Mouse (Mus musculus) limb, embryonic 14.5 days (tissue): ENCODE measurements around the gene Zxdb. TPM values are rescaled to one million over a fixed set of nuclear protein-coding genes. Genes with fewer than 3 reads are reported as not detected.

ENCODE experiments used
- ATAC-seq: fragments of 200-750 bp; cut with Nextera tagmentation; 2 replicates; pipeline ENCODE4 v1.8.0; 2017; ENCODE audit warnings: low read depth, moderate number of reproducible peaks, moderate TSS enrichment; ENCODE audit not compliant: low FRiP score
- DNase-seq: peaks from one replicate; pipeline ENCODE4 v3.0.0-alpha.2; 2015; ENCODE audit warnings: low spot score
- H3K27ac ChIP-seq: fragments of 300-500 bp; sonication (generic); replicated peaks from 2 replicates; pipeline ENCODE4 v1.5.1; 2014; ENCODE audit warnings: low read depth, mild to moderate bottlenecking, low read length, moderate library complexity, mixed read lengths
- H3K27me3 ChIP-seq: fragments of 300-500 bp; sonication (generic); 2 replicates; pipeline ENCODE4 v1.6.1; 2014; ENCODE audit warnings: low read length, mixed read lengths; ENCODE audit not compliant: control insufficient read depth, insufficient read depth
- H3K36me3 ChIP-seq: fragments of 300-500 bp; sonication (generic); 2 replicates; pipeline ENCODE4 v1.6.1; 2014; ENCODE audit warnings: mild to moderate bottlenecking, low read length, moderate library complexity, mixed read lengths; ENCODE audit not compliant: control insufficient read depth, insufficient read depth
- H3K4me1 ChIP-seq: fragments of 300-500 bp; sonication (generic); 2 replicates; pipeline ENCODE4 v1.6.1; 2014; ENCODE audit warnings: antibody characterized with exemption, low read length, mixed read lengths; ENCODE audit not compliant: control insufficient read depth, insufficient read depth
- H3K4me2 ChIP-seq: fragments of 300-500 bp; sonication (generic); replicated peaks from 2 replicates; pipeline ENCODE4 v1.6.1; 2014; ENCODE audit warnings: low read depth, mild to moderate bottlenecking, low read length, moderate library complexity; ENCODE audit not compliant: severe bottlenecking
- H3K4me3 ChIP-seq: fragments of 300-500 bp; sonication (generic); replicated peaks from 2 replicates; pipeline ENCODE4 v1.5.1; 2014; ENCODE audit warnings: low read length
- H3K9ac ChIP-seq: fragments of 300-500 bp; sonication (generic); 2 replicates; pipeline ENCODE4 v1.6.1; 2014; ENCODE audit warnings: mild to moderate bottlenecking, low read depth, low read length, moderate library complexity; ENCODE audit not compliant: severe bottlenecking
- H3K9me3 ChIP-seq: fragments of 300-500 bp; sonication (generic); 2 replicates; pipeline ENCODE4 v1.6.1; 2016; ENCODE audit warnings: low read length; ENCODE audit not compliant: control insufficient read depth
- POLR2A ChIP-seq: fragments of 200-500 bp; IDR thresholded peaks from 2 replicates; pipeline ENCODE4 v1.8.0; 2012; ENCODE audit warnings: inconsistent platforms, mild to moderate bottlenecking, moderate library complexity, borderline replicate concordance; ENCODE audit not compliant: insufficient read depth, insufficient read length; ENCODE audit errors: extremely low read depth
- WGBS: fragments of 180-500 bp; shearing (Covaris S2); extraction: QIAGEN DNeasy Blood & Tissue Kit; methylation state at CpG from one replicate; pipeline ENCODE4 v1.1.7; 2014; 5-methylcytosine and 5-hydroxymethylcytosine counted together
- polyA plus RNA-seq, 2 experiments: library from polyadenylated mRNA; depleted of rRNA in 1 of 2; stranded (reverse) in 1 of 2; unstranded in 1 of 2; fragments of >200 nt; fragmentation: Nextera tagmentation in 1 of 2; extraction: Ambion mirVana in 1 of 2; gene quantifications; 2 replicates each; pipeline versions ENCODE4 v1.2.1 to v1.2.3; 2012 to 2014

Zxdb gene
- polyA plus RNA-seq, 2 experiments, result 2.7 to 5.2 TPM

- no peak overlapping the region for H3K27ac ChIP-seq
- no peak for TF ChIP-seq POLR2A
- 0 out of 2 replicates have a peak, but pooled peaks cover 2% of the 10 kb centered on the region for H3K36me3 ChIP-seq
- H3K9ac ChIP-seq, result no peak overlapping the region
- no peak overlapping the region for H3K4me2 ChIP-seq
- no peak overlapping the region for H3K4me3 ChIP-seq
- ATAC-seq (no peak), DNase-seq (no peak)
- no peaks in the 10 kb centered on the region for H3K9me3 ChIP-seq
- H3K4me1 ChIP-seq, result no peaks in the 10 kb centered on the region
- H3K27me3 ChIP-seq, result no peaks in the 10 kb centered on the region
Measured at GRCm38 (mm10) chrX:94731596-94731995, 7.2 kb downstream of the Zxdb start.

GRCm38 (mm10) chrX:94753733-94754132 lies 29.4 kb downstream of the Zxdb start:
- DNase-seq (no peak), ATAC-seq (no peak)
- 86% methylated on average over 5 of the region's 5 CpGs for WGBS
- no peaks in the 10 kb centered on the region for H3K36me3 ChIP-seq
- H3K4me3 ChIP-seq, result no peak overlapping the region
- no peaks in the 10 kb centered on the region for H3K9me3 ChIP-seq
- no peak overlapping the region for H3K9ac ChIP-seq
- H3K4me1 ChIP-seq, result no peaks in the 10 kb centered on the region
- H3K4me2 ChIP-seq, result no peak overlapping the region
- TF ChIP-seq POLR2A, result no peak
- no peaks in the 10 kb centered on the region for H3K27me3 ChIP-seq
- H3K27ac ChIP-seq, result no peak overlapping the region

GRCm38 (mm10) chrX:94759959-94760358 lies 35.6 kb downstream of the Zxdb start:
- Histone ChIP-seq H3K4me2 (no peak overlapping the region), H3K27me3 (no peaks in the 10 kb centered on the region), H3K9me3 (no peaks in the 10 kb centered on the region), H3K4me1 (no peaks in the 10 kb centered on the region), H3K4me3 (no peak overlapping the region), H3K9ac (no peak overlapping the region), H3K27ac (no peak overlapping the region), H3K36me3 (no peaks in the 10 kb centered on the region)
- WGBS, result 25% methylated on average over 1 of the region's 1 CpGs
- no peak for TF ChIP-seq POLR2A
- ATAC-seq, result no peak
- no peak for DNase-seq

GRCm38 (mm10) chrX:94773876-94774275 lies 49.5 kb downstream of the Zxdb start:
- Histone ChIP-seq H3K4me2 (no peak overlapping the region), H3K9me3 (no peaks in the 10 kb centered on the region), H3K4me1 (no peaks in the 10 kb centered on the region), H3K36me3 (no peaks in the 10 kb centered on the region), H3K27ac (no peak overlapping the region), H3K9ac (no peak overlapping the region), H3K27me3 (no peaks in the 10 kb centered on the region), H3K4me3 (no peak overlapping the region)
- ATAC-seq (no peak), DNase-seq (no peak)
- no peak for TF ChIP-seq POLR2A
- 96% methylated on average over 34 of the region's 34 CpGs for WGBS

Other genes starting within 250 kb of the Zxdb start
- 929 and 981 TPM in 2 replicates for gene Maged1, start 182.4 kb upstream of the Zxdb start, polyA plus RNA-seq (2012; rRNA removed)
- gene Maged1, start 182.4 kb upstream of the Zxdb start, polyA plus RNA-seq (2014; fragmentation: Nextera tagmentation; extraction: Ambion mirVana), result 822 and 888 TPM in 2 replicates
- gene Gspt2, start 88.5 kb upstream of the Zxdb start, polyA plus RNA-seq (2012; rRNA removed), result 9.4 and 11.2 TPM in 2 replicates
- 5.2 and 6.9 TPM in 2 replicates for gene Gspt2, start 88.5 kb upstream of the Zxdb start, polyA plus RNA-seq (2014; fragmentation: Nextera tagmentation; extraction: Ambion mirVana)